Mouse (Mus musculus) hindbrain, embryonic 12.5 days (tissue): ENCODE results near the gene Olfr945. TPM values are rescaled to one million over a fixed set of nuclear protein-coding genes. Genes with fewer than 3 reads are reported as not detected.

ENCODE experiments used
- ATAC-seq: fragments of 200-750 bp; cut with Nextera tagmentation; 2 replicates; pipeline ENCODE4 v1.8.0; 2017; ENCODE audit warnings: moderate TSS enrichment; ENCODE audit not compliant: low FRiP score
- H3K27ac ChIP-seq: fragments of 300-500 bp; sonication (generic); 2 replicates; pipeline ENCODE4 v1.5.1; 2016; ENCODE audit warnings: mild to moderate bottlenecking
- H3K27me3 ChIP-seq: fragments of 300-500 bp; sonication (generic); 2 replicates; pipeline ENCODE4 v1.6.1; 2016; ENCODE audit warnings: mild to moderate bottlenecking
- H3K36me3 ChIP-seq: fragments of 300-500 bp; sonication (generic); 2 replicates; pipeline ENCODE4 v1.6.1; 2016; ENCODE audit warnings: mild to moderate bottlenecking
- H3K4me1 ChIP-seq: fragments of 300-500 bp; sonication (generic); 2 replicates; pipeline ENCODE4 v1.6.1; 2016
- H3K4me2 ChIP-seq: fragments of 300-500 bp; sonication (generic); replicated peaks from 2 replicates; pipeline ENCODE4 v1.6.1; 2016; ENCODE audit warnings: mild to moderate bottlenecking
- H3K4me3 ChIP-seq: fragments of 300-500 bp; sonication (generic); 2 replicates; pipeline ENCODE4 v1.5.1; 2016; ENCODE audit warnings: mild to moderate bottlenecking
- H3K9ac ChIP-seq: fragments of 300-500 bp; sonication (generic); 2 replicates; pipeline ENCODE4 v1.6.1; 2016; ENCODE audit warnings: mild to moderate bottlenecking, moderate library complexity
- H3K9me3 ChIP-seq: fragments of 300-500 bp; sonication (generic); replicated peaks from 2 replicates; pipeline ENCODE4 v1.6.1; 2016; ENCODE audit warnings: mild to moderate bottlenecking
- WGBS: fragments of 180-500 bp; shearing (Covaris S2); methylation state at CpG from one replicate; pipeline ENCODE4 v1.1.7; 2016; 5-methylcytosine and 5-hydroxymethylcytosine counted together
- polyA plus RNA-seq: library from polyadenylated mRNA; unstranded; fragments of >200 nt; fragmentation: Nextera tagmentation; extraction: Ambion mirVana; gene quantifications from 2 replicates; pipeline ENCODE4 v1.2.1, GENCODE M21; 2016

The Olfr945 gene
- polyA plus RNA-seq, result not detected in 2 replicates

DNA sequence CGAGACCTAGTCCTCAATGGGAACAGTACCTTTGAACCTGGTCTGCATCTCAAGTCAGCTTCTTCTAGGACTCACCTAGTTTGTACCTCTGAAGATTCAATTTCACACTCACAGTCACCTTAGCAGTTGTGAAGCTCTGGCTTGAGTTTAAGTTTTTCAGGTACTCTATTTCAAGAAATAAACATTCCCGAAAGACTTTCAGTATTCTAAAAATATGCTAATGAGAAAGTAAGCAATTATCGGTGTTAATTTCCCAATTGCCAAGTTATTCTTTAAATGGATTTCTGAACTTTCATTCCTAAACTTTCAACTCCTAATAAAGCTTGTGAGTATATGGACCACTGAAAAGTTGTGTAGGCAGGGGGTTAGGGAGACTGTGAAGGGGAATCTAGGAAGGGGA lies at the start of gene Olfr945:
Olfr945 (minus strand) TSS at position 101 of the 400 bp plus-strand sequence.
- no peak for ATAC-seq
- 88% methylated on average over 3 of the region's 3 CpGs for WGBS

DNA sequence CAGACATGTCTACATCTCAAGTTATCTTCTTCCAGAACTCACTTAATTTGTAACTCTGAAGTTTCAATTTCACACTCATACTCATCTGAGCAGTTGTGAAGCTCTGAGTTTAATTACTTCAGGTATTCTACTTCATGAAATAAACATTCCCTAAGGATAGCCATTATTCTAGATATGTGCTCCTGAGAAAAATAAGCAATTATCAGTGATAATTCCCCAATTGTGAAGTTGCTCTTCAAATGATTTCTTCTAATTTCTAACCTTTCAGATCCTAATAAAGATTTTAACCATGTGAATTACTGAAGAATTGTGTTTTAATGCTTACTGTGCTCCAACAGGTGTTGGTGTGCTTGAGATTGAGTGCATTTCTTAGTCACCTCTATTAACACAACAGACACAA lies 49.3 kb upstream of the Olfr945 start, which contains the start of gene Olfr948:
Olfr948 (minus strand) TSS at position 101 of the 400 bp plus-strand sequence.
- H3K4me2 ChIP-seq, result no peak within 1 kb of the TSS
- H3K9ac ChIP-seq, result no peak within 1 kb of the TSS

More for the DNA sequence above, at the start of gene Olfr945:
- no peaks in the 10 kb centered on the region for H3K9me3 ChIP-seq
- no peaks in the 10 kb centered on the region for H3K27me3 ChIP-seq
- no peak within 1 kb of the TSS for H3K4me2 ChIP-seq
- H3K9ac ChIP-seq, result no peak within 1 kb of the TSS
- H3K4me3 ChIP-seq, result no peak within 1 kb of the TSS
- H3K36me3 ChIP-seq, result no peaks in the 10 kb centered on the region
- H3K27ac ChIP-seq, result no peak within 1 kb of the TSS
- no peaks in the 10 kb centered on the region for H3K4me1 ChIP-seq

GRCm38 (mm10) chr9:39287136-39287535 lies 10.5 kb upstream of the Olfr945 start:
- H3K4me1 ChIP-seq, result no peaks in the 10 kb centered on the region
- H3K9me3 ChIP-seq, result no peaks in the 10 kb centered on the region
- no peaks in the 10 kb centered on the region for H3K27me3 ChIP-seq
- no peaks in the 10 kb centered on the region for H3K36me3 ChIP-seq
- H3K9ac ChIP-seq, result no peak overlapping the region
- no peak overlapping the region for H3K4me3 ChIP-seq
- no peak overlapping the region for H3K27ac ChIP-seq
- ATAC-seq, result no peak
- 88% methylated on average over 2 of the region's 2 CpGs for WGBS
- no peak overlapping the region for H3K4me2 ChIP-seq

More for the DNA sequence above, 49.3 kb upstream of the Olfr945 start, which contains the start of gene Olfr948:
- no peaks in the 10 kb centered on the region for H3K36me3 ChIP-seq
- H3K4me1 ChIP-seq, result no peaks in the 10 kb centered on the region
- no peak within 1 kb of the TSS for H3K4me3 ChIP-seq
- H3K27ac ChIP-seq, result no peak within 1 kb of the TSS
- no peaks in the 10 kb centered on the region for H3K27me3 ChIP-seq
- no peak for ATAC-seq
- H3K9me3 ChIP-seq, result no peaks in the 10 kb centered on the region

GRCm38 (mm10) chr9:39249894-39250293 lies 26.7 kb downstream of the Olfr945 start, which contains the start of gene Olfr1537:
TSS of gene Olfr1537 (minus strand) at chr9:39249994.
- H3K36me3 ChIP-seq, result no peaks in the 10 kb centered on the region
- no peaks in the 10 kb centered on the region for H3K4me1 ChIP-seq
- no peaks in the 10 kb centered on the region for H3K9me3 ChIP-seq
- H3K4me2 ChIP-seq, result no peak within 1 kb of the TSS
- no peak within 1 kb of the TSS for H3K4me3 ChIP-seq
- H3K27ac ChIP-seq, result no peak within 1 kb of the TSS
- ATAC-seq, result no peak
- no peaks in the 10 kb centered on the region for H3K27me3 ChIP-seq
- no peak within 1 kb of the TSS for H3K9ac ChIP-seq
- WGBS, result 80% methylated on average over 1 of the region's 1 CpGs

Other genes starting within 250 kb of the Olfr945 start
- gene Olfr937, start 211.9 kb downstream of the Olfr945 start, polyA plus RNA-seq, result not detected in 2 replicates
- gene Olfr938, start 197.9 kb downstream of the Olfr945 start, polyA plus RNA-seq, result not detected in 2 replicates
- gene Olfr27, start 148.7 kb downstream of the Olfr945 start, polyA plus RNA-seq, result not detected in 2 replicates
- gene Olfr943, start 110.5 kb downstream of the Olfr945 start, polyA plus RNA-seq, result not detected in 2 replicates
- gene Olfr944, start 74.9 kb downstream of the Olfr945 start, polyA plus RNA-seq, result not detected in 2 replicates
- gene Olfr1537, start 26.8 kb downstream of the Olfr945 start, polyA plus RNA-seq, result not detected in 2 replicates
- gene Olfr948, start 49.2 kb upstream of the Olfr945 start, polyA plus RNA-seq, result not detected in 2 replicates
- gene Olfr951, start 110.6 kb upstream of the Olfr945 start, polyA plus RNA-seq, result not detected in 2 replicates
- not detected in 2 replicates for gene Olfr952, start 150.3 kb upstream of the Olfr945 start, polyA plus RNA-seq
- gene Olfr954, start 179.9 kb upstream of the Olfr945 start, polyA plus RNA-seq, result not detected in 2 replicates
- gene Olfr955, start 195.1 kb upstream of the Olfr945 start, polyA plus RNA-seq, result not detected in 2 replicates
- not detected in 2 replicates for gene Olfr44, start 217.2 kb upstream of the Olfr945 start, polyA plus RNA-seq
- gene Olfr957, start 239.0 kb upstream of the Olfr945 start, polyA plus RNA-seq, result not detected in 2 replicates